Mouse (Mus musculus) heart, embryonic 10.5 days (tissue): ENCODE data around the gene Tbc1d5. TPM values are rescaled to one million over a fixed set of nuclear protein-coding genes. Genes with fewer than 3 reads are reported as not detected.

Source experiments
- DNase-seq: peaks from one replicate; pipeline ENCODE4 v3.0.0-alpha.2; 2017; ENCODE audit warnings: low spot score
- H3K27ac ChIP-seq: fragments of 300-500 bp; sonication (generic); 2 replicates; pipeline ENCODE4 v1.5.1; 2016; ENCODE audit warnings: mild to moderate bottlenecking
- H3K27me3 ChIP-seq: fragments of 300-500 bp; sonication (generic); 2 replicates; pipeline ENCODE4 v1.6.1; 2016; ENCODE audit warnings: mild to moderate bottlenecking; ENCODE audit not compliant: poor library complexity, insufficient read depth, severe bottlenecking
- H3K36me3 ChIP-seq: fragments of 300-500 bp; sonication (generic); 2 replicates; pipeline ENCODE4 v1.6.1; 2016; ENCODE audit warnings: mild to moderate bottlenecking, moderate library complexity
- H3K4me1 ChIP-seq: fragments of 300-500 bp; sonication (generic); 2 replicates; pipeline ENCODE4 v1.6.1; 2016; ENCODE audit warnings: mild to moderate bottlenecking
- H3K4me3 ChIP-seq: fragments of 300-500 bp; sonication (generic); 2 replicates; pipeline ENCODE4 v1.5.1; 2016; ENCODE audit warnings: mild to moderate bottlenecking, moderate library complexity
- H3K9me3 ChIP-seq: fragments of 300-500 bp; sonication (generic); 2 replicates; pipeline ENCODE4 v1.6.1; 2016; ENCODE audit warnings: mild to moderate bottlenecking, moderate library complexity
- WGBS: fragments of 180-500 bp; shearing (Covaris S2); methylation state at CpG from one replicate; pipeline ENCODE4 v1.1.7; 2016; 5-methylcytosine and 5-hydroxymethylcytosine counted together
- polyA plus RNA-seq: library from polyadenylated mRNA; unstranded; fragments of >200 nt; fragmentation: Nextera tagmentation; extraction: Ambion mirVana; gene quantifications from 2 replicates; pipeline ENCODE4 v1.2.1, GENCODE M21; 2016

Gene Tbc1d5
- polyA plus RNA-seq = 10.9 and 11.0 TPM in 2 replicates

GRCm38 (mm10) chr17:51179195-51179953, at the start of gene Tbc1d5:
Tbc1d5 (minus strand) TSS chr17:51179352.
- peak; percentile 95 for DNase-seq
- no peaks in the 10 kb centered on the region for H3K36me3 ChIP-seq
- H3K9me3 ChIP-seq = no peaks in the 10 kb centered on the region
- H3K4me3 ChIP-seq = peak within 1 kb of the TSS; percentile 88
- WGBS = 1% methylated on average over 54 of the region's 54 CpGs
- H3K27me3 ChIP-seq = no peaks in the 10 kb centered on the region
- H3K27ac ChIP-seq = peak within 1 kb of the TSS; percentile 99
- peaks cover 6% of the 10 kb centered on the region; the same call in 1 of the 2 replicates for H3K4me1 ChIP-seq

DNA sequence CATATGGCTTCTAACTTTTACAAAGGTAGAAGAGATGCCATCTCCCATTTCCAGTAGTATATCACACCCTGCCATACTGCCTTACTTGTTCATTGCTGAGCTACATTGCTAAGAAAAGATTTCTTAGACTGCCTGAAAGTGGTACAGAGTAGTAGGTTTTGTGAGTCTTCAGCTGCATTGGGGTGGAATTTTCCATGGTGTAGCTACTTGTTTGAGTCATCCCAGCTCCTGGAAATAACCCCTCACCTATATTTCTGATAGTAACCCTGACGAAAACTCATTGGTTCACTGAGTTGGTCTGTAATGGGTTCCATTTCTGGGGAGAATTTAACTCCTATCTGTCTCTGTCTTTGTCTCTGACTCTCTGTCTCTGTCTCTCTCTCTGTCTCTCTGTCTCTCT, 46.9 kb upstream of the Tbc1d5 start:
- H3K27ac ChIP-seq = no peak overlapping the region
- no peak overlapping the region for H3K4me3 ChIP-seq
- no peaks in the 10 kb centered on the region for H3K4me1 ChIP-seq
- DNase-seq = no peak
- H3K36me3 ChIP-seq = no peaks in the 10 kb centered on the region
- no peaks in the 10 kb centered on the region for H3K9me3 ChIP-seq
- 74% methylated on average over 1 of the region's 1 CpGs for WGBS
- H3K27me3 ChIP-seq = no peaks in the 10 kb centered on the region

DNA sequence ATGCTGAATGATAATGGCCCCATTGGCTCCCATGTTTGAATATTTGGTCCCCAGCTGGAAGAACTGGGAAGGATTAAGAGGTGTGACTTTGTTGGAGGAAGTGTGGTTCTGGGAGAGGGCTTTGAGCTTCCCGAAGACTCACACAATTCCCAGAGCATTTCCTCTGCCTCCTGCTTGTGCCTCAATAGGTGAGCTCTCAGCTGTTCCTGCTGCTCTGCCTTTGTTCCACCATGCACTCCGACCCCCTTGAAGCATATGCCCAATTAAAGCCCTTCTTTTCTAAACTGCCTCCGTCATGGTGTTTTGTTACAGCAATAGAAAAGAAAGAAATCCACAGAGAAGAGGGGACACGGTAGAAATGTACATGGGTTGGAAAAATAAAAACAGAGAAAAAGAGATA, 44.0 kb upstream of the Tbc1d5 start:
- no peak for DNase-seq
- 44% methylated on average over 4 of the region's 4 CpGs for WGBS
- Histone ChIP-seq H3K36me3 (no peaks in the 10 kb centered on the region), H3K4me3 (no peak overlapping the region), H3K9me3 (no peaks in the 10 kb centered on the region), H3K27me3 (no peaks in the 10 kb centered on the region), H3K27ac (no peak overlapping the region), H3K4me1 (no peaks in the 10 kb centered on the region)

DNA sequence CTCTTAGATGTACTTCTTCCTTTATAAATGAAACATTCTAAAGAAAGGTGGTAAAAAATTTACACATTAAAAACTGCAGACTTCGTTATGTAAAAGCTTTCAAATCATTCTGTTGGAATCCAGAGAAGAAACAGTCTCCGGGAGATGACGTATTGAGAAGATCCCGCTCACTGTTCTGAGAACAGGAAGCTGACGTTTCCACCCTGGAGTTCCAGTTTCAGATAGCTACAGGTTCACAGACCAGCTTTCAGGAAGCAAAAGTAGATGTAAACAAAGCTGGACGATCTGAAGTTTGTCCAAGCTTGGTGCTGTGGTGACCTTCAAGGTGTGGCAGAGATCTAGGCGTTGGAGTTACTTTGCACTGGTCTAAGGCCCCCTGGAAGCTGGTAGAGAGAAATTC, 41.9 kb upstream of the Tbc1d5 start:
- WGBS = 67% methylated on average over 7 of the region's 7 CpGs
- no peaks in the 10 kb centered on the region for H3K27me3 ChIP-seq
- DNase-seq = no peak
- H3K4me1 ChIP-seq = no peaks in the 10 kb centered on the region
- no peak overlapping the region for H3K27ac ChIP-seq
- H3K9me3 ChIP-seq = no peaks in the 10 kb centered on the region
- H3K36me3 ChIP-seq = no peaks in the 10 kb centered on the region
- no peak overlapping the region for H3K4me3 ChIP-seq

DNA sequence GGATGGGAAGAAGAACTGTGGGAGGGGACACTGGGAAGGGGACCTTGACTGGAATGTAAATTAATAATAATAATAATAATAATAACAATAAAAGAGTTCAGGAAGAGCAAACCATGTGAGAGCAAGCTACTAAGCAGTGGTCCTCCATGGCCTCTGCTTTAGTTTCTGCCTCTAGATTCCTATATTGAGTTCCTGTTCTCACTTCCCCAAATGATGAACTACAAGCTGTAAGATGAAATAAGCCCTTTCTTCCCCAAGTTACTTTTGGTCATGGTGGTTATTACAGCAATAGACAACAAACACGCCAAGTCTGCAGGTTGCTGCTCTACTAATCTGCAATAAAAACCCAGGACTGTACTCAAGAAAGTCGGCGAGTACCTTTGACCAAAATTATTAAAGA, 40.7 kb upstream of the Tbc1d5 start:
- Histone ChIP-seq H3K36me3 (no peaks in the 10 kb centered on the region), H3K27me3 (no peaks in the 10 kb centered on the region), H3K4me3 (no peak overlapping the region), H3K9me3 (no peaks in the 10 kb centered on the region), H3K4me1 (no peaks in the 10 kb centered on the region), H3K27ac (no peak overlapping the region)
- no peak for DNase-seq
- WGBS = 83% methylated on average over 3 of the region's 3 CpGs

GRCm38 (mm10) chr17:51216426-51216825, 37.3 kb upstream of the Tbc1d5 start:
- H3K27ac ChIP-seq = no peak overlapping the region
- 89% methylated on average over 6 of the region's 6 CpGs for WGBS

DNA sequence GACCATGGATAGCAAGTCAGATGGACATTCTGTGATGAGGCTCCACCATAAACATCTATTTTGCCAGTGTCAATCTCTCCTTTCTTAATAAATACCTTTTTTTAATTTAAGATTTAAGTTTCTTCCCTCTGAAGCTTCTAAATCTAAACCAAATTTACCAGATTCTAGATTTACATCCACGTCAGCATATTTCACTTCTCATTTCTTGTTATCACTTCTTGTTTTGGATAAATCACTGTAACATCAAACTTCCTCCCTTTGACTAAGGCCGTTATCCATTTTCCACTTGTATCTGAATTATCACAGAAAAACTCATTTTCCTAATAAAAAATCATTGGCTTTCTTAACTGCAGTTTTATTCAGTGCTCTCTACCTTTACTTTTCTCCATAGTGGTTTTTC, 30.4 kb upstream of the Tbc1d5 start:
- DNase-seq = no peak
- H3K9me3 ChIP-seq = no peaks in the 10 kb centered on the region
- 84% methylated on average over 2 of the region's 2 CpGs for WGBS
- no peaks in the 10 kb centered on the region for H3K27me3 ChIP-seq
- H3K27ac ChIP-seq = no peak overlapping the region
- H3K36me3 ChIP-seq = no peaks in the 10 kb centered on the region
- H3K4me3 ChIP-seq = no peak overlapping the region
- no peaks in the 10 kb centered on the region for H3K4me1 ChIP-seq

More at GRCm38 (mm10) chr17:51216426-51216825, 37.3 kb upstream of the Tbc1d5 start:
- Histone ChIP-seq H3K36me3 (no peaks in the 10 kb centered on the region), H3K4me3 (no peak overlapping the region), H3K4me1 (no peaks in the 10 kb centered on the region), H3K27me3 (no peaks in the 10 kb centered on the region), H3K9me3 (no peaks in the 10 kb centered on the region)
- DNase-seq = no peak

- no peak for DNase-seq
- Histone ChIP-seq H3K36me3 (no peaks in the 10 kb centered on the region), H3K9me3 (no peaks in the 10 kb centered on the region), H3K4me1 (no peaks in the 10 kb centered on the region), H3K27ac (no peak overlapping the region), H3K4me3 (no peak overlapping the region), H3K27me3 (no peaks in the 10 kb centered on the region)
- WGBS = 58% methylated on average over 2 of the region's 2 CpGs
These were observed 25.5 kb upstream of the Tbc1d5 start for GRCm38 (mm10) chr17:51204643-51205042.

DNA sequence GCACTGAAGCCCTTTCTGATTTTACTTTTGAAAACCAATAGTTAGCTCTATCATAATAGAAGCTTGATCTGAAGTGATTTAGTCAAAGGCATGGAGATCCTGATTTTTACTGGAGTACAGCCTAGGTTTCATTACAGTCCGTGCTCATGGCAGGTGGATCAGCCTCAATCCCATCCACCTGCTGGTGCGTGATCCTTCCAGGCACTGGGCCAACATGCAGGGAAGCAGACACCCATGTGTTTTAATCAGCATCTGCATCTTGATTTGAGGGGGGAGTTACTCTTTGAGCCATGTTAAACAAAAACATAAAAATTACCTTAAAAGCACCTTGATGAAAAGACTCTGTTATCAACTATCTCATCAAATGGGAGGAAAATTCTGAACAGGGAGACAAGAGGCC, 16.4 kb upstream of the Tbc1d5 start:
- Histone ChIP-seq H3K27me3 (no peaks in the 10 kb centered on the region), H3K4me1 (no peaks in the 10 kb centered on the region), H3K36me3 (no peaks in the 10 kb centered on the region), H3K27ac (no peak overlapping the region), H3K4me3 (no peak overlapping the region), H3K9me3 (no peaks in the 10 kb centered on the region)
- WGBS = 86% methylated on average over 2 of the region's 2 CpGs
- DNase-seq = no peak

DNA sequence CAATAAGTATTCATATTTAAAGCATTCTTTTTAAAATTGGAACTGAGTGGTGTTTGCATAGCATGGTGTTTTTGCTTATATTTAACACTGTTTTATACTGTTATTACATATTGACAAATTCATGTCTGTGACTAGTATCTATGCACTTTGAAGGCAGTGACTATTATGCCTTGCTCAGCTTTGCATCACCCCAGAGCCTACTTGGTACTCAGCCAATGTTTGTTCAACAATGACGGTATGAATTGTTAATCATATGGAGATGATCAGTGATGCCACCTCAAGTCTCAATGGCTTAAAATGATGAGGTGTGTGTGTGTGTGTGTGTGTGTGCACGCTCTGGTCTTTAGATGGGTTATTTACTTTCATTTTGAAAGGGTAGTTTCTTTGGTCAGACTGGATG, 15.6 kb upstream of the Tbc1d5 start:
- WGBS = 70% methylated on average over 2 of the region's 2 CpGs
- H3K9me3 ChIP-seq = no peaks in the 10 kb centered on the region

GRCm38 (mm10) chr17:51191381-51191780, 12.2 kb upstream of the Tbc1d5 start:
- H3K4me1 ChIP-seq = no peaks in the 10 kb centered on the region
- H3K9me3 ChIP-seq = no peaks in the 10 kb centered on the region
- no peak for DNase-seq
- H3K4me3 ChIP-seq = no peak overlapping the region
- 91% methylated on average over 1 of the region's 1 CpGs for WGBS
- no peaks in the 10 kb centered on the region for H3K36me3 ChIP-seq
- H3K27ac ChIP-seq = no peak overlapping the region
- no peaks in the 10 kb centered on the region for H3K27me3 ChIP-seq

More for the DNA sequence above, 15.6 kb upstream of the Tbc1d5 start:
- no peaks in the 10 kb centered on the region for H3K27me3 ChIP-seq
- no peak overlapping the region for H3K4me3 ChIP-seq
- no peak for DNase-seq
- H3K4me1 ChIP-seq = no peaks in the 10 kb centered on the region
- no peaks in the 10 kb centered on the region for H3K36me3 ChIP-seq
- H3K27ac ChIP-seq = no peak overlapping the region

- Histone ChIP-seq H3K27me3 (no peaks in the 10 kb centered on the region), H3K27ac (no peak overlapping the region), H3K9me3 (no peaks in the 10 kb centered on the region), H3K4me1 (peaks cover 4% of the 10 kb centered on the region; the same call in 1 of the 2 replicates), H3K4me3 (no peak overlapping the region), H3K36me3 (no peaks in the 10 kb centered on the region)
- no peak for DNase-seq
- WGBS = 79% methylated on average over 2 of the region's 2 CpGs
These were observed 3.6 kb upstream of the Tbc1d5 start for GRCm38 (mm10) chr17:51182715-51183114.

GRCm38 (mm10) chr17:51178491-51179194, 509 bp downstream of the Tbc1d5 start:
- Histone ChIP-seq H3K27ac (peak overlapping the region; percentile 99), H3K4me3 (peak overlapping the region; percentile 88), H3K9me3 (no peaks in the 10 kb centered on the region), H3K27me3 (no peaks in the 10 kb centered on the region), H3K36me3 (no peaks in the 10 kb centered on the region), H3K4me1 (peaks cover 6% of the 10 kb centered on the region; the same call in 1 of the 2 replicates)
- WGBS = under 1% methylated on average over 58 of the region's 59 CpGs
- DNase-seq = peak; percentile 88
